Mouse (Mus musculus) heart, postnatal 25 days (tissue): ENCODE data around the gene Vangl2. TPM values are rescaled to one million over a fixed set of nuclear protein-coding genes. Genes with fewer than 3 reads are reported as not detected.
"Not testable (repeated sequence)": the region's sequence is repeated elsewhere in the genome, so short reads cannot be mapped to it uniquely, and the experiment has no call there.

Experiments
- DNase-seq: peaks from one replicate; pipeline ENCODE4 v3.0.0; 2022; ENCODE audit warnings: low spot score
- intact Hi-C: fragments of 180-260 bp; cut with DNase I; formaldehyde crosslinking; loops from one replicate; pipeline ENCODE4 v1.15.1; 2025
- total RNA-seq, 2 experiments: library from RNA; stranded (reverse); gene quantifications; 2 replicates each; pipeline ENCODE4 v1.2.3; 2021

The Vangl2 gene
- total RNA-seq, 2 experiments from 2014 or later, result 1.5 to 2.4 TPM

DNA sequence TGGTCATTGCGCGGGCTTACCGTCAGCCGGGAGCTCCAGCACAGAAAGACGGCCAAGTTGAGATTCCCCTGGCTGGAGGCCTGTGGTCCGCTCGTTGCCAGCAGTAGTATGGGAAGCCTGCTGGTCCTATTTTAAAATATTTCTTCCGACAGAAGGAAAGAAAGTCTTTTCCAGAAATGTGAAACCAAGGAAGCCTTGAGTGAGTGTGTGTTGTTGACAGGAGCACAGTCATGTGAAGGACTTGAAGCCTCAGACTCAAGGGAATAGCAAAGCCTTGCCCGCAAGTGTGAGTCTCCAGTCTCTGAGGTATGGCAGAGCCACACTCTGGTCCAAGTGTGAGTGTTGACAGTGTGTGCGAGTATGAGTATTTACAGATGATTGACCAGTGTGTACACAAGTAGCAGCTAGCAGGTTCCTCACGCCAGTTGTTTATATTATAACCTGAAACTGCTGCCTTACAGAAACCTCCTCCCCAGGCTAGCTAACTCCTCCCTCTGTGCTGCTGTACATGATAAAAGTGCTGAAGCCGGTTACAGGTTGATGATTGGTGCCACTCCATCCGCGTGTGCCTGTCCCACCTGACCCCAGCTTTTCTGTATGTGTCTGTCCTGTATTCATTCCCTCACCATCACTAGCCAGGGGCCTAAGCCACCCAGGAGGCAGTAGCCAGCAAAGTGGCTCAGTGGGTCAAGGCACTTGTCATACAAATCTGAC, 51.3 kb downstream of the Vangl2 start:
- DNase-seq, result no peak

DNA sequence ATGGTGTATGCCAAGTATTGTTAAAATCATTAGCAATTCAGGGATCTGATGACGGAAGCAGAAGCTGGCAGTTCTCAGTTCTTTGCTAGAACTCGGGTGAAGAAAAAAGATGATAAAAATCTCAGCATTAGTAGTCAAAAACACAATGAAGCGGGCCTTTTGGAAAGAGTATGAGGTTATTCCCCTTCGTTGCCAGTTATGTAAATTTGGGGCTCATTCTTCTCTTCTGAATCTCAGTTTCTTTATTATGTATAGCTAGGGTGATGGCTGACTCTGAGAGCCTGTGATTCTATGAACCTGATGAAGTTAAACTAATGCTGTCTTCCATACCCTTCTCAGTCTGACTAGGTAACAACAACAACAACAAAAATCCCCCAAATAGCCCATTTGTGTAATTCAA, 52.4 kb downstream of the Vangl2 start:
- intact Hi-C loops, result no loop called here
- DNase-seq, result no peak

More for the DNA sequence above, 51.3 kb downstream of the Vangl2 start:
- intact Hi-C loops, result no loop called here

DNA sequence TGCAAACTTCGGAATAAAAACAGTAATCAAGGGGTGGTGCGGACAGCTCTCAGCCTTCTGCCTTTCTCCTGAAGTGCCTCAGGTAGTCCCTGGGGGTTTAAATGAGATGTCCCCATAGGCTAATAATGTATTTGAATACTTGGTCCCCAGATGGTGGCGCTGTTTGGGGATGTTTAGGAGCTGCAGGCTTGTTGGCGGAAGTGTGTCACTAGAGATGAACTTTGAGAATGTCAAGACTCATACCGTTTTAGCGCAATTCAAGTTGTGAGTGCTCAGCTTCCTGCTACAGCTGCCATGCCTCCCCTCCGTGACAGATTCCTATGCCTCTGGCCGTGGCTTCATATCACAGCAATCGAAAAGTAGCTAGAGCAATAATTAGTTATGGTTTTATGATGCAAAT, 52.9 kb downstream of the Vangl2 start:
- DNase-seq, result no peak
- intact Hi-C loops, result no loop called here

DNA sequence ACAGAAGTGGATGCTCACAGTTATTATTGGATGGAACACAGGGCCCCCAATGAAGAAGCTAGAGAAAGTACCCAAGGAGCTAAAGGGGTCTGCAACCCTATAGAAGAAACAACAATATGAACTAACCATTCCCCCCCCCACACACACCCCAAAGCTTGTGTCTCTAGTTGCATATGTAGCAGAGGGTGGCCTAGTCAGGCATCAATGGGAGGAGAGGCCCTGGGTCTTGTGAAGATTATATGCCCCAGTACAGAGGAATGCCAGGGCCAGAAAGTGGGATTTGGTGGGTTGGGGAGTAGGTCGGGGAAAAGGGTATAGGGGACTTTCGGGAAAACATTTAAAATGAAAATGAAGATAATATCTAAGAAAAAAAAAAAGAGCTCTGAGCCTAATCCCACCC, 53.9 kb downstream of the Vangl2 start:
- intact Hi-C loops, DNase-seq: not testable (repeated sequence)

DNA sequence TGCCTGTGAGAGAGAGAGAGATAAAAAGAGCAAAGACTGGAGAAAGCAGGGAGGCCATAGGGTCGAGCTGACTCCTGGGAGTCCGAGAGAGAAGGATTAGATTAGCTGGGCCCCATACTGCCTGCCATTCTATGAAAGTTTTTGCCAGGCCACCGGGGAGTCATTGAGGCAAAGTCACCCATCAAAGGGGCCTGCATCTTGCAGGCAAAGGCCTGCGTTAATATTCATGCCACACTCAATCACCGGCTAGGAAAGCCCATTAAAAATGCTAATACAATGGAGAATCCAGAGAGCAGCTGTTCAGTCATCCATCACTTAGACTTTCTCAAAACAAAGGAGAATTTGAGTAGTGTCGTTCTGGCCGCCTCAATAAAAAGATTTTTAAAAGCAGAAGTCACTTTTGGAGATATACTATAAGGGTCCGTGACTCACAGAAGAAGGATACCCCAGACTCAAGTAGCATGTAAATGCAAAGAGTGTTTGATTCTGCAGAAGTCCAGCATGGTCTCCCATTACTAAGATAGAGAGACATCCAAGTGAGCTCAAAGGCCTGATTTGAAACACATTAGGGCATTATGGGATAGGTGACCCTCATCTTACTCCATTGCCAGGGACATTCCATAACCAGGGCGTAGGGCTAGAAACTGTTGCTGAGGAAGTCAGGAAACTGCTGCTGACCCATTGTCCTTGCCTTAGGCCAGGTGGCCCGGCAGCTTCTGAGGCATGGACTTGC, 57.2 kb downstream of the Vangl2 start:
- DNase-seq, result no peak
- intact Hi-C loops, result no loop called here

DNA sequence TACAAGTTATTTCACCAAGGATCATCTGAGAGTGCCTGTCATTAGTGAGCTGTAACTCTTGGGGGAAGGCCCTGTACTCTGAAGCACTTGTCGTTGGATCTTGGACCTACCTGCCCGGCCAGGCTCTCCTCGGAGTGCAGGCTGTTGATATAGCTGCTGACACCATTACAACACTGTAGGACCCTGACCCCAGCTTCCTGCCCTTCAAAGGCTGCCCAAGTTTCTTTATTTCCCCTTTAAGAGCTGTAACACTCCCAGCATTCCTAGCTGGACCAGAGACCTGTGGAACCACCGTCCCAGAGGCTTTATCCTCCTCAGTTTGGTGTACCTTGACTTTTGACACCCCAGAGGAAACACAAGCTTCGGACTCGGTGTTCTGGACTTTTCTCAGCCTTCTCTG, 59.0 kb downstream of the Vangl2 start:
- no peak for DNase-seq
- intact Hi-C loops, result no loop called here

DNA sequence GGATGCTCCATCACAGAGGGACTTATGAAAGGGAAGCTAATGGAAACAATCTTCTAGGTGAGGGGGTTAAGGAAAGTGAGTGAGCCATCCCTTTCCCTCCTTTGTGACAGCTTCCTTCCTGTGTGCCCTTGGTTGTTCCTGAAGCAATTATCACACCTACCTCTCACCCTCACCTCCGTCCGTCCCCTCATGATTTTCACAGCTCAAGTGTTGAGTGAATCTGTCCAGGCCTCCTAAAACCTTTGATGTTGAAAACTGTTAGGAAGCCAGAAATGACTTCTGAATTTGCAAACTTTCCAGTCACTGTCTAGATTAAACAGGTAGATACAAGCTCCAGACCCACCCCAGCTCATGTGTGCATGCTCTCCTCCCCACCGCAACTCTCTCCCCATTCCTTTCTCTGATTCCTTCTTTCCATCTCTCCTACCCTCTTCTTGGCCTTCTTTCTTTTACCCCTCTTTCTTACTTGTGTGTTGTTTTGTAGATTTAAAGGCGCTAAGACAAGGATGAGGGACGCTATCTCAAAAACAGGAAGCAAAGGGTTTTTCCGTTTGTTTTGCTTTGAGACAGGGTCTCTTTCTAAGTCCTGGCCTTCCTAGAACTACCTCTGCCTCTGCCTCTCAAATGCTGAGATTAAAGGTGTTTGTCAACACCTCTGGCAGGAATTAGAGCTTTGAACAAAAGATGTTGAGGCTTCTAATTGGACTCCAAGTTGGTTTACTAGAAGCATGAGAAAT, 62.0 kb downstream of the Vangl2 start:
- intact Hi-C loops, result no loop called here
- DNase-seq, result no peak

DNA sequence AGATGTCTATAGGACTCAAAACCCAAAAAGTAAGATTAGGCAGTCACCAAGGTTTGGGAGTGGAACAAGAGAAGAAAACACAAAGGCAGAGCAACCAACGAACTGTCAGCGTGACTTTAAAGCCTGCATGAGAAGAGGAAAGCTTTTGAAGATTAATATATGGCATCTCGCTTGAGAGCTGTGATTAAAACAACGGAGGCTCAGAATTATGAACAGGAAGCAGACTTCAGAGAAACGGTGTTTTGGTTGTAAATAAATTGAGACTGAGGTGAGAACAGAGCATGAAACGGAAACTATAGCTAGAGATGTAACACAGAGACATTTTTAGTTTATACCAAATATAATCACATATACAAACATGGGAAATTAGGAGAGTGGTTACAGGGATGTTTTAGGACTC, 64.6 kb downstream of the Vangl2 start:
- intact Hi-C loops, result no loop called here
- DNase-seq, result no peak

DNA sequence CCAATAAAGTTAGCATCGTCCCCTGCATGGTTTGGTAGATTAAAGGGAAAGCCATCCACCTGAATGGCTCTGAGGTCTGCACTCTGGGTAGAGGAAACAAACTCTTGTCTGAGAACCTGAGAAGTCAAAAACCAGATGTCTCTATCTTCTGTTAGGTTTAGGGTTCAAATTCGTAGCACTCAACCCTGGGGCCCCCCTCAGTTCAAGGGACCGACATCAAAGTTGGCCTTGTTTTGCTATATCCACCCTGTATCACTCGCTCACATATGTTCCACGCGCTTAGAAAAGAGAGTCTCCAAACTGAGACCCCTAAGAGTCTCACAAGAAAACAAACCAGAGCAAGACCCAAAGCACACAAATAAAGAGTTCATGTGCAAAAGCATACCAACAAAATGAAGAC, 66.5 kb downstream of the Vangl2 start:
- intact Hi-C loops, result no loop called here
- no peak for DNase-seq

DNA sequence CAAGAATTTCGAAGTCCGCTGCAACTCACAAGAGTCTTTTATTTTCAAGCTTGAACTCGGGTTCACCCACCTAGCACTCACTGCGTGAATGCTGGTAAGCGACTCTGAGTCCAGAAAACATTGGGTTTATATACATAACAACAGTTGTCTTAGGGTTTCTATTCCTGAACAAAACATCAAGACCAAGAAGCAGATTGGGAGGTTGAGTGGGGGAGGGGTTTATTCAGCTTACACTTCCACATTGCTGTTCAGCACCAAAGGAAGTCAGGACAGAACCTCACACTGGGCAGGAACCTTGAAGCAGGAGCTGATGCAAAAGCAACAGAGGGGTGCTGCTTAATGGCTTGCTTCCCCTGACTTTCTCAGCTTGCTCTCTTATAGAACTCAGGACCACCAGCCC, 67.5 kb downstream of the Vangl2 start:
- intact Hi-C loops, result no loop called here
- no peak for DNase-seq

DNA sequence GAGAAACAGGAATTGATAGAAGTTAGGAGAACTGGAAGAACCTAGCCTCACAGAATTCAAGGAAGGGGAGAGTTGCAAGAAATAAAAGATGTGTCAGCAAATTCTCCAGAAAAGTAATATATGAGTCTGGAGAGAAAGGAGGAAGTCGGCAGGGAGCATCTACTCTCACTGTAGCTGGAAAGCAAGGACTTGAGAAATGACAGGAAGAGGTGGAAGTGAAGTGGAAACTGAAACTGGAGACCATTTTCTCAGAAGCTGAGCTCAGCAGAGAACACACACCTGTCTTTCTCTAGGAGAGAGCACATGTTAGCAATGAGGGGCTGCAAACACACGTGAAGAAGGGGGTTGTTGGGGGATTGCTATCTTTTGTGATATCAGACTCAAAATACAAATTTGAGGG, 70.8 kb downstream of the Vangl2 start:
- no peak for DNase-seq
- intact Hi-C loops, result no loop called here

DNA sequence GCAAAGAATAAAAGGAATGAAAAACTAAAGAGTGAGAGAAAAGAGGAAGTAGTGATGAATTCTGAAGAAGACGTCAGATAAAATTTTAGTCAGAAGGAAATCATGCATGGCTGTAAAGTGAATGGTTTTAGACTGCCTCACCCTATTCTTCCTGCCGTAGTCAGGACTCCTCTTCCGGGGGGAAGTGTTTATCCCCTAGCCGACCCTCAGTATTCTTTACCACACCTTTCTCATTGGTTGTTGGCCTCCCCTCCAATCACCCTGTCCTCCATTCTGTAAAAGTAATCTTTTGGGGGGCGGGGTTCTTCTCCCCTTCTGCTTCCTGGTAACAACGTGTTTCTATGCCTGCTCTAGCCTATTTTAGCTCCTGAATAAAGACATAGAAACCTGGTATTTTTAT, 73.2 kb downstream of the Vangl2 start:
- no peak for DNase-seq
- intact Hi-C loops, result no loop called here

Other genes starting within 250 kb of the Vangl2 start
- gene Cd84, start 188.7 kb downstream of the Vangl2 start, total RNA-seq, result 1 to 10 TPM; 1.5 to 2.4 TPM
- under 1 TPM; 0.08 to 0.16 TPM for gene Gm10521, start 132.8 kb downstream of the Vangl2 start, total RNA-seq
- gene Slamf6, start 110.9 kb downstream of the Vangl2 start, total RNA-seq, result under 1 TPM in 1 of 2 experiments, not detected in 1; 0.47 TPM
- gene Nhlh1, start 29.1 kb upstream of the Vangl2 start, total RNA-seq, result not detected
- gene Copa, start 54.1 kb upstream of the Vangl2 start, total RNA-seq, result 100 to 1,000 TPM; 104 to 113 TPM
- gene Ncstn, start 54.4 kb upstream of the Vangl2 start, total RNA-seq, result 10 to 100 TPM; 42.8 to 44.4 TPM
- 100 to 1,000 TPM; 120 to 122 TPM for gene Pex19, start 98.3 kb upstream of the Vangl2 start, total RNA-seq
- 100 to 1,000 TPM; 109 to 114 TPM for gene Dcaf8, start 119.6 kb upstream of the Vangl2 start, total RNA-seq
- 10 to 100 TPM; 65.8 to 70.5 TPM for gene Pea15a, start 178.4 kb upstream of the Vangl2 start, total RNA-seq
- gene Casq1, start 191.4 kb upstream of the Vangl2 start, total RNA-seq, result 10 to 100 TPM; 12.6 to 18.0 TPM
- gene Atp1a4, start 230.0 kb upstream of the Vangl2 start, total RNA-seq, result not detected
- 10 to 100 TPM in 1 of 2 experiments, 1 to 10 TPM in 1; 9.3 to 15.2 TPM for gene Igsf8, start 233.2 kb upstream of the Vangl2 start, total RNA-seq